Mouse (Mus musculus): ENCODE data around the gene Ptprk.

GRCm38 (mm10) chr10:28097637-28098036, 23.0 kb downstream of the Ptprk start:
- no peak for TF ChIP-seq CTCF (IDR thresholded peaks at IDR 0.05; ENCODE audit: control insufficient read depth, insufficient read depth, low read length)
- TF ChIP-seq POLR2A (IDR thresholded peaks at IDR 0.05; ENCODE audit: borderline replicate concordance, control insufficient read depth, low read depth, low read length) = no peak

Measured in bone marrow, adult 2 months (tissue).